Mouse (Mus musculus): Measurements from ENCODE around the gene Cmbl.

Gene Cmbl

DNA sequence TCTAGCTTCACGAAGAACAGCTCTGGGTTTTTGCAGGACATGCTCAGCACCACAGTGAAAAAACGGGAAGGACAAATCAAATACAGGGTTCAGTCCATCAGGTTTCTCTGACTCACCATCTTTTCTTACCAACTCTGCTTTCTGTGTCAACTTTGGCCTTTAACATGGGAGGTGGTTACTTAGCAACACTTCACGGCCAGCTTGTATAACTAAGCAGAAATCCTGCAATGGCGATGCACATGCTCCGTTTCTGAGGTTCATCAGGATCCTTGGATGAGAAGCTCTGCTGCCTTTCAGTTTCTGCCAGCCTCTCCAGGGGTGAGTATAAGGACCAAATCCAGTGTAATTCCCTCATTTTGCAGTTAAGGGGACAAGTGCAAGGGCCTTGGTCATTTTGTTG lies at the start of gene Cmbl:
Cmbl (plus strand) TSS at position 206 of the 400 bp plus-strand sequence.
- no peak for DNase-seq

DNA sequence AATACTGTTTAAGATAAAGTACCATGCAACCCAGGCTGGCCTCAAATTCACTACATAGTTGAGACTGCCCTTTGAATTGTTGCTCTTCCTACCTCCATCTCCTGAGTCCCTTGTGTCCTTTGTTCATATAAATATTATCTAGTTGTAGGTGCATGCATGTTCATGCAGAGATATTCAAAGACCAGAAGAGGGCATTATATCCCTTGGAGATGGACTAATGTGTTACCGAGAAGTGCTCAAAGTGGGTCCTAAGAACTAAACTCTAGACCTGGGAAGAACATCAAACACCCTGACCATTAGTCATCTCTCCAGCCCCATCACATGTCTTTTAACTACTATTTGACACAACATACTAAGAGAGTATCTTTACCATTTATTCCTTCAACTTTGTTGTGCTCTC lies 48.0 kb upstream of the Cmbl start:
- DNase-seq = no peak

DNA sequence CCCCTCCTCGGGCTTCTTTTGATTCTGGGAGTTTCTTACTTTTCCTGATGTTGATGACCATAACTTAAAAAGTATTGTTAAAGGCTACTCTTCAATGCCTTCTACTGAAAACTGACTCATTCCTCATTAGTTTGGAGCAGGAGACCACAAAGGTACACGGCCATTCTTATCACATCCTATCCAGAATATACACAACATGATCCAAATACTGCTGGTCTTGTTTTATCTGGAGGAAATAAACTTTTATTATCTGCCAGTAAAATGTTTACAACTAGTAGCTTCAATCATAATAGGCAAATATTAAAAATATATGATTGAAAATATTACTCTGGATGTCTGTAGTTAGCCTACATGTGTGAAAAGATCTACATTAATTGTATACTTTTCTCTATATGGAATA lies 46.8 kb upstream of the Cmbl start:
- no peak for DNase-seq

DNA sequence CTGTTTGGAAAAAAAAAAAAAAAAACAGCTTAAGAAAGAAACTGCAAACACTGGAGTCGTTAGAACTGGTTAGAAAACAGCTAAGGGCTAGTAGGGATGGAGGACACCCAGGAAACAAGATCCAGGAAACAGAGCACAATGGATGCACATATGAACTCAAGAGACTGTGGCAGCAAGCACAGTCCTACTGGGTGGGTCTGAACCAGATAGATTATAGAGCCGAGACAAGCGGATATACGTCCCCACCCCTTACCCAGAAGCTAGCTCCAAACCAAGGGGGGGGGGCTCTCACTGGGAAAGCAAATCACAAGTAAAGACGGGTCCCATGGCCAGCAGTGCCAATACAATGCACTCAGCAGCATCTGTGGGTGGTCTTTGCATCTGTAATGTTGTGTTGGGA lies 46.2 kb upstream of the Cmbl start:
- DNase-seq = no peak

DNA sequence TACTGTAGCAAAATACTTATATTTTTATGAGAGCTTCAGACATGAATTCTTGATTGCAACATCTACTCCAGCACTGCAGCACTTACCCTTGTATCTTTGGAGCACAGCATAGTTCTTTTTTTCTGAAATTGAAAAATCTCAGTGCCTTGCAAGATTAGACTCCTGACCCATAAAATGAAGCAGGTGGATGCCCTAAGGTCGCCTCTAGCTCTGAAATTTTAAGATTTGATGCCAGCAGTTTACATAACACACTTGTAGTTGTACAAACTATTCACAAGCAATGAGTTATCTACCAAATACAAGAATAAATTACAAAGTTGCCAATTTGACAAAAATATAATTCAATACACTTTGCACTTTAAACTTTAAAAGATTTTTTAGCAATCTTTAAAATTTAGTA lies 38.7 kb upstream of the Cmbl start:
- DNase-seq = no peak

DNA sequence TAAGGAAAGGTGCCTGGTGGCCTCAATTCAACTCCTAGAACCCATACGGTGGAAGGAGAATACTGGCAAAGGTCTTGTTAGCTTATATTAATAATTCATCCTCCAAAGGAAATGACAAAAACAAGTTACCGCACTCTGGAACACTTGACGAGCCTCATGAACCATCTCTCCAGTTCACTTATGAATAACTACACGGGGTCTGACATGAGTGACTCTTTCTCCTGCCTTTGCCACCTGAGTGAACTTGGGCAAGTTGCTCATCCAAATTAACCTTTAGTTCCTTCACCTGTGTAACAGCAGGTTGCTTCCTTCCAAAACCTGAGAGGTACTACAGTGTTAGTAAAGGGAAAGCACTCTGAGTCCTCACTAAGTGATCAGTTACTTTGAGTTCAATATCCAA lies 36.7 kb upstream of the Cmbl start:
- no peak for DNase-seq

DNA sequence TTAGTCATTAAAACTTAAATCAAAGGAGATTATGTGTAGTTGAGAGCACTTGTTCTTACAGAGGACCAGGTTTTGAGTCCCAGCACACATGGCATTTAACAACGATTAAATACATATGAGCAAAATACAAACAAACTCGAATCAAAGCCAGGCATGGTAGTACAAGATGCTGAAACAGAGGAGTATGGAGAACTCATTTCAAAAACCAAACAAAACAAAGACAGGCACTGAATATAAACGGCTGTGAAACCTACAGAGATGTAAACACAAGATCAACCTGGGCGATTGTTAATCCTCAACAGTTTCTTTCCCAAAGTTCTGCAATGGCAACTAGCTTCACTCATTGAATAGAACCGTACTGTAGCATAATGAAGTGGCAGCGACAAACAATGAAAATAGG lies 36.1 kb upstream of the Cmbl start:
- no peak for DNase-seq

DNA sequence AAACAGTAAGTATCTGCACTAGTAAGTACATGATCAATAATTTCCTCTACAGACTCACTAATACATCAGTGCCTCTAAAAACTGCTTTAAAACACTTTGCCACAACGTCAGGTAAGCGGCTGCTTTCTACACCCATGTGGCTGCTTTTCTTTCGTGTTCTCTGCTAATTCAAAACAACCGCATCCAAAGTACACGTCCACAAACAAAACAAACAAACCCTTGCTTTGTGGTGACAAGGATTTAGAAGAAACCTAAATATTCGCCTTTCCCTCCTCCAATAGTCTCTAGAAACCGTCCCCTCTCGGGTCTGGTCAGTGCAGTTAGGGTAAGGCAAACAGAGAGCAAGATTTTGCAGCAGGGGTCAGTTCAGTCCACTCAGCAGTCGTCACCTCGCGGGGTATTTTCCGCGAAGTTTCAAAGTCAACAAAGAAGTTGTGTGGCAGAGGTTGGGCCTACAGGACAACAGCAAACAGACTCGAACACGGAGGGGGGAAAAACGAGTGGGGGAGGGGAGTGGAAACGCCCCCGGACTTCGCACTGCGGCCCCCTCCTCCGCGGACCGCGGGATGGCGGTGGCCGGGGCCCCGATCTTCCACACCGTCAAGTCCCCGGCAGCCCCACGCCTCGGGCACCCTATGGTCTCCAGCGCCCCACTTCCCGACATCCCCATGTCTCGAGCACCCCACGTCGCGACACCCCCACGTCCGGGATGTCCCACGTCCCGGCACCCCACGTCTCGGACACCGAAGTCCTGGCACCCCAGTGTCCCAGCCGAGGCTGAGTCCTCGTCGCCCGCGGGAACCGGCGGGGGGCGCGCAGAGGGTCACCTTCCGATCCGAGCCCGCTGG lies 35.2 kb upstream of the Cmbl start:
- peak; percentile 69 for DNase-seq

DNA sequence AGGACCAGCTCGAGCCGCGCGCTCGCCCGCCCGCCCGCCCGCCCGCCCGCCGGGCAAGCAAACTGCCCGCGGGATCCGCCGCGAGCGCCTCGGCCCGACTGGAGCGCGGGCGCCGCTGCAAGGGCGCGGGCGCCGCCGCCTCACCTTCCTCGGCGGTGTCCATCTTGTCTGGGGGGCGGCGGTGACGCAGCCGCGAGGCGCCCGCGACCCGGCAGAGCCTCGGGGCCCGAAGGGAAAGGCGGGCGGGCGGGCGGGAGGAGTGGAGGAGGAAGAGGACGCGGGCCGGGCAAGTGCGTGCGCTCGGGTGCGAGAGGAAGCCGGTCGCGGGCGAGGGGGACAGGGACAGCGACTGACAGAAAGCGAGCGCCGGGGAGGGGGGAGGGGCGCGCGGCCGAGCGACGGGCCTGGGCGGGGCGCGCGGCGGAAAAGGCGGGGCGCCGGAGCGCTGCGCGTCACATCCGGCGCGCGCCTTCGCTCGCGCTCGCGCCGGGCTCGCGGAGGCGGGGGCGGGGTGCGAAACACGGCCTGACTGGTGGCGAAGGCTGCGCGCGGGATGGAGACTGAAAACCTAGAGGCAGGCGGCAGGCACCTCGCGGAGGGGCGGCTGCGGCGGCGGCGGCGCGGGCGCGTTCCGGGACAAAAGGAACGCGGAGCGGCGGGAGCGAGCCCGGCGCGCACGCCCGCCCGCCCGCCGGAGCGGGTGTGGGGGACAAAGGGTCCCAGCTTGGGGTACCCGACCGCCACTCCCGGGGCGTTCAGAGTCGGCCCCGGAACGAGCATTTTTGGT lies 34.3 kb upstream of the Cmbl start, which contains the start of gene March6:
March6 (minus strand) TSS at position 395 of the 787 bp plus-strand sequence.
- DNase-seq = peak; percentile 96 to 97

DNA sequence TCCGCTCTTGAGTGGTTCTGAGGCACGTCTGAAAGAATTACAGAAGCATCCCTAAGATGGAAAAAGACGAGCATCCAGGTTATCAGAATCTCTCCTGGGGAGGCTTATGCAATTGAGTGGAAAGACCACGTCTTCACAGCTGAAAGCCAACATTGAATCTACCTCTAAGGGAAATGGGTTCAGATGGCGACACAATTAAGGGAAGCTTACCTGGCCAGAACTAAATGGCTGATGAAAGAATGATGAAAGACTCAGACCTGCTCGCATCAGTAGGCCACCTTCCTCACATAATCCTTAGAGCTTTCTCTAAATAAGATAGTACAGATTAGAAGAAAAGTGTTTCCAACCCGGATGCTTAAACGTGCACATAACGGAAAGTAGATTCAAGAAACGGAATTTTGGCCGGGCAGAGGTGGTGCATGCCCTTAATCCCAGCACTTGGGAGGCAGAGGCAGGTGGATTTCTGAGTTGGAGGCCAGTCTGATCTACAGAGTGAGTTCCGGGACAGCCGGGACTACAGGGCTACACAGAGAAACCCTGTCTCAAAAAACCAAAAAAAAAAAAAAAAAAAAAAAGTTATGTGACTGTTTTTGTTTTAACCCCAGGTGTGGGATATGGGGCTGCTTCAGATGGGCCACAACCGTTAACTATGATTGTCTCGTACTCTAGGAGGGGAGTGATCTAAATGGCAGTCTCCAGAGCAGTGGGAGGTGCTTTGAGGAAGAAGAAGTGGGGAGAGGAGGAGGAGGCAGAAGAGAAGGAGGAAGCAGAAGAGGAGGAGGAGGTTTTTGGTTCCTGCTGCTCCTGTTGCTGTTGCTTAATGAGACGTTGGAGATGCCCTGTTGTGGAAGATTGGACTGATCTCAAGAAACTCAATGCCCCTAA lies 33.5 kb upstream of the Cmbl start:
- DNase-seq = no peak

DNA sequence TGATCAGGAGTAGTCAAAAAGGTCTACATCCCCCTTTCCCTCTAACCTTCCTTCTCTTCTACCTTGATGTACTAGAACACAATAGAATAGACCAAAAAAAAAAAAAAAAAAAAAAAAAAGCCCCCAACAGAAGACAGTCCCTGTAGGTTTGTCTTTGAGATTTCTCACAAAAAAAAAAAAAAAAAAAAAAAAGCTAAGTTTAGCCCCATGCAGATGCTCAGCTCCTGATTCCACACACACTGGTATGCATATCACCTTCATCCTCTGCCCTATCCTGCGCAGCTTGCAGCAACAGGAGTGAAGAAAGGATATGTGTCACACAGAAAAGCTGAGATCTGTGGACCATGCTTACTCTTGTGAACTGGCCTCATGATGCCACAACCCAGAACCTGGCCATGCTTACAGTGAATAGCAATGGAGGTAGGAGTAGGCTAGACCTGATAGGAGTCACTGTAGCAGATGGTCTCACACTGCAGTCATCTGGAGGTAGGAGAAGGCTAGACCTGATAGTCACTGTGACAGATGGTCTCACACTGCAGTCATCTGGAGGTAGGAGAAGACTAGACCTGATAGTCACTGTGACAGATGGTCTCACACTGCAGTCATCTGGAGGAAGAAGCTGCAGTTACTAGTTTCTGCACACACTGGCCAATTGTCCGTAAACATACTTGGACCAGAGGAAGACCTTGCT lies 32.7 kb upstream of the Cmbl start:
- DNase-seq = no peak

DNA sequence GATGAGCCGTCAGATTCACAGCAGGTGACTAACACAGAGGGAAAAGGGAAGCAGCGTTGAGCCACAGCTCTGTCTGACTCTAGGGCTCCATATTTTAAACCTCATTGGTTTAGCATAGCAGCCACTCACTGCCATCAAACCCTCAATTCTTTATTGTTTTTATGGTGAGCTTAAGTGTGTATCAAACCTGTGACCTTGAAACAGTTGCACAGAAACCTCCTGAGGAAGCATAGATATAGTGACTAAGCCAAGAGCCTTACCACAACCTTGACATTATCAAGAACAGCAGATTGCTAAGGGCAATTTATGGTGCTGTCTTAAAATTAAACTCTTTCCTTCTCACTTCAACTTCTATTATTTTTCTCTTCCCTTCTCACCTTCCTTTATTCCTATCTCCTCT lies 31.7 kb upstream of the Cmbl start:
- DNase-seq = no peak

DNA sequence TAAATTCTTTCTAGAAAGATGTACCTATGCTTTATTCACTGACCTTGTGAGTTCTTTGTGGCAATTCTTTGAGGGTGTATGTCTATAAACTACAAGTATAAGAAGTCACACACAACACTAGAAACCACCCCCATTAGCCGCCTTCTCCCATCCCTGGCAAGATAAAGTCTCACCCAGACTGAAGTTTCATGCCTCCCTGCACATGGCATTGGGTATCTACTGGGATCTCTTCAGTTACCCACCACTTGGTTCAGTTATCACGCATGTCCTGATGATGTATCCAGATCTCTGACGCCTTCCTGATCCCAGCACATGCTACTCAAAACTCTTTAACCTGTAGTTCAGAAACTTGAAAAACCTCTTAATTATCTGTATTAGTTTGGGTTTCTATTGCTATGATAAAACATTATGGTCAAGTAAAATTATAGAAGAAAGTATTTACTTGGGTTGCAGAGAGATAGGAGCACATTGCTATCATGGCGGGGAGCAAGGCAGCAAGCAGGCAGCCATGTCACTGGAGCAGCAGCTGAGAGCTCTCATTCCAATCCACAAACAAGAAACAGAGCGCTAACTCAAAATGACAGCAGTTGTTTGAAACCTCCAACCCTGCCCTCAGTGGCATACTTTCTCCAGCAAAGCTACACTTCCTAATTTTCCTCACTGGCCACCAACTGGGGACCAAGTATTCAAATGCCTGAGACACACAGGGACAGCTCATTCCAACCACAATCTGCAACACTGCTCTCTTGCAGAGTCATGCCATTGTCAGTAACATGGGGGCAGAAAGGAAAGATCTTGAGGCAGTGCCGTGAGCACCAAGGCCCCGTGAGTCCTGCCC lies 30.5 kb upstream of the Cmbl start:
- DNase-seq = no peak

DNA sequence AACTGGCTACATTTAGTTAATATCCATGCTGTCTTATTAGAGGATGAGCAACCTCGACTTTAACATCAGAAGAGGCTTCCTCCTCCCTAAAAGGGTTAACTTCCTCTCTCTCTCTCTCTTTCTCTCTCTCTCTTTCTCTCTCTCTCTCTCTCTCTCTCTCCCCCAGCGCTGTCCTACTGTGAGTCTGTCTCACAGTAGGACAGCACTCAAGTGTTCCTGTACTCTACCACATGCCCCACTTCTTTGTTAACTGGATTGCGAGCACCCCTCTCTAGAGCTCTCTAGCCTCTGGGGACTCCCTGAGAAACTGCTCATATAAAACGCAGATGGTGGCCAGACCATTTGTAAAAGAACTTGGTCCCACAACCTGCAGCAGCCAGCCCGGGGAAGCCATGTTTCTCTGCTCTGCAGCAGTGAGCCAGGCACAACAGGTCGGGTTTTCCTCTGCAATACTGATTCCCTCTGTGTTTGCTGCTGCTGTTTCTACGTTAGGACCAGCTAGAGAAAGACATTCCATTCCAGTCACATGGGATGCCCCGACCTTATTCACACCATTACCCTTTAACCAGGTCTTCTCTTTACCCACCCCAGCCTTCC lies 29.8 kb upstream of the Cmbl start:
- no peak for DNase-seq

DNA sequence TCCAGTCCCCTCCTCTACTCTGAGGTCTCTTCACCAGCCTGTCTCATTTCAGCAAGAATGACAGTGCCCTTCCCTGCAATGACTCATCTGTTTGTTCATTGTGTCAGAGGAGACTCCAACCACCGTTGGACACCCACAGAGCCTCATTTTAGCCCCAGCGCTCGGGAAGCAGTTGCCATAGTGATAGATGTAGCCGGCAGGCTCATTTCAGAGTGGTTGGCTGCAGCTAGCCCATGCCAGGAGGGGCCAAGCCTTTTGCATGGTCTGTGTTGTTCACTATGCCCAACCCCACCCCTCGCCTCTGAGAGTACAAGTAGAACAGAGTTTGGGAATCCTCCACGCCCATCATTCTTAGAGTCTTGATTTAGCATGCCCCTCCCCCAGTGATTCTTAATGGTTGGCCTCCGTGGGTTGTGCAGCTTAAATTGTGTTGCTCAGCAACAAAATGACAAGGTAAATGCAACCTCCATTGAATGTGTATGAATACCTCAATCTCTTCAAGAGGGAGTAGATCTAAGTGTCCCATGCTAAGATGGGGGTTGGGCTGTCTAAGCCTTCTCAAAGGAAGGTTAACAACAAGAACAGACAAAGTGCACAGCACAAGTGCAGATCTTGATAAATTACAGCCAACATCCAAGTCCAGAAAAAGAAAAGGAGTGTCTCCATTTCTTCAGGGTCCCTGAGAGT lies 29.0 kb upstream of the Cmbl start:
- peak in 1 of 2 experiments; percentile 35 for DNase-seq

DNA sequence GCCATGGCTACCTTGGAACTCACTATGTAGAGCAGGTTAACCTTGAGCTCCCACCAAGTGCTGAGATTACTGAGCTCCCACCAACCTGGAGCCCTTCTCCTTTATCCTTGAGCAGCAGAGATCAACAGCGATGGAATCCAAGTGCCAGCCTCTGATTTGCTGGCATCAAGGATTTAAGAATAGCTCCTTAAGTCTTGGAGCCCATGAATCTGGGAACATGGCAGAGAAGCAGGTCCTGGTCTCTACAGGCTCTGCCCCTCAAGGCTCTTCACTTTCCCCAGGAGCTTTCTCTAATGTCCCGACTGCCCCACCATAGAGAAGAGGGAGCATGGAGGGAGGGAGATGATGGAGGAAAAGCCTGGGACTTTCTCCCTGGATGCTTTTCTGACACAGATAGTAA lies 27.5 kb upstream of the Cmbl start:
- DNase-seq = no peak

DNA sequence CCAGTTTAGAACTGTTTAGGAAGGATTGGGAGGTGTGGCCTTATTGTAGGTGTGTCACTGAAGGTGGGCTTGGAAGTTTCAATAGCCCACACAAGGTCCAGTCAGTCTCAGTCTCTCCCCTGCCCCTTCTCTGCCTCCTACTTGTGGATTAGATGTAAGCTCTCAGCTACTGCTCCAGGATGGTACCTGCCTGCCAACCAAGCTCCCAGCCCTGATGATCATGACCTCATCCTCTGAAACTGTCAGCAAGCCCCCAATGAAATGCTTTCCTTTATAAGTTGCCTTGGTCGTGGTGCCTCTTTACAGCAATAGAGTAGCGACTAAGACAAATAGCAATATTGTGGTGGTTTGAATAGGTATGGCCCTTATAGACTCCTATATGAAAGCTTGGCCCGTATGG lies 26.8 kb upstream of the Cmbl start:
- no peak for DNase-seq

DNA sequence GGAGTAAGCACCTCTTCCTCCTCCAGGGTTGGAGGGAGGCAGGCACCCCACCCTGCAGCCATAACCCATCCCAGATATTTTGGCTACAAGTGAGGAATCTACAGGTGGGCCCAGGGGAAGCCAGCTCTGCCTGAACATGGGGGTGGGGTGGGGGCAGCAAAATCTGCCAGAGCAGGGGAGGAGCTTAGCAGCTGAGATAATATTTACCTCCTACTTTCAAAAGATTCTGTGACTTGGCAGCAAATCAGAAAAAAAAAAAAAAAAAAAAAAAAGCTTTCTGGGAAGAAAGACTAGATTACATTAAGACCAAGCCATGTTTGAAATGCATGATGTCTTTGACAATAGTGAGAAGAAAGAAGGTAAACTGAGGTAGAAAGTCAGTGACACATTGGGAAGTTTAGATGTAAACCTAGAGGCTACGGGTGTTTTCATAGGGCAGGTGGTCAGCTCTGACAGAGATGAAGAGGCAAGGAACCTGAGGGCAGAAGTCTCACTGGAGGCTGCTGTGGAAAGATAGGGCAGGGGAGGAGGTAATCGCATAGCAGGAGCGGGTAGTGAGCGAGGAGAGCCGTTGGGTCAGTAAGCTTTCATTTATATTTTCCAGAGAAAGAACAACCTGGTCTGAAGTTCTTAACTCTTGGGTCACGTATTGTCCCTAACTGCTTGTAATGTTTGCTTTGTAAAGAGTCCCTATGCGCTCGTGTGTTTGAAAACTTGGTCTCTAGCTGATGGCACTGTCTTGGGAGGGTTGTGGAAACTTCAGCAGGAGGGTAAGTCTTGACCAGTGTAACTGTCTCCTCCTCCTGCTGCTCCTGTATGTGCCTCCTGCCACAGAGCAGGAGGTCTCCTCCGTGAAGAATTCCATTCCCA lies 25.3 kb upstream of the Cmbl start:
- DNase-seq = no peak

DNA sequence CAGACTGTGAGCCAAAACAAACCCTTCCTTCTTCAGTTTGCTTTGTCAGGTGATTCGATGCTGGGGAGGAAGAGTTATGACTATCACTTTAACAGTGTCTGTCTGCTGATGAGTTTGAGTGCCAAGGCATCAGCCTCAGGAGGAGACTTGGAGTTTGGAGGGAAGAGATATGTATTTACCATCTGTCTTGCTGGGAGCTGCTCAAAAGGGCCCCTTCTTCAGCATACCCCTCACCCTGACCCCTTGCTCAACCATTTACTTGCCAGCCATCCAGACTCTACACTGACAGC lies 24.7 kb upstream of the Cmbl start:
- DNase-seq = no peak

Measured in cerebellum, postnatal 14 days (tissue).